Mouse (Mus musculus): ENCODE data around the gene Lce3d. TPM values are rescaled to one million over a fixed set of nuclear protein-coding genes. Genes with fewer than 3 reads are reported as not detected.

Lce3d gene
- polyA plus RNA-seq (2012; rRNA removed; ENCODE audit: low replicate concordance): not detected in 2 replicates

DNA sequence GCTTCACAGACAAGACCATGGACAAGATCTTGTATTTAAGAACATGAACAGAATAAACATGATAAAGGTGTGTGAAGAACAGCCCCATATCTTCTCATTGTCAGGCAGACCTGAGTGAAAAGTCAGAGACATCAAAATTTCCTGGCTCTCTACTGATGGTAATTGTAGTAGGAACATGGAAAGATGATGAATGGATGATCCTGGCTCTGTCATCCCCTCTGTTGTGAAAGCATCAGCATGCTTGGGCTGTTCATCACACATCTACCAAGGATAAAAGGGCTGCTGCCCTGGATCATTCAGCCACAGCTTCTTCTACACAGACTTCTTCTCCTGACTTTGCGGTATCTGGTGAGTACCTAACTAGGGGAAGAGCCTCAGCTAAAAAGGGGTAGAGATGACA, at the start of gene Lce3d:
TSS of gene Lce3d (plus strand) at position 301 of the 400 bp plus-strand sequence.

DNA sequence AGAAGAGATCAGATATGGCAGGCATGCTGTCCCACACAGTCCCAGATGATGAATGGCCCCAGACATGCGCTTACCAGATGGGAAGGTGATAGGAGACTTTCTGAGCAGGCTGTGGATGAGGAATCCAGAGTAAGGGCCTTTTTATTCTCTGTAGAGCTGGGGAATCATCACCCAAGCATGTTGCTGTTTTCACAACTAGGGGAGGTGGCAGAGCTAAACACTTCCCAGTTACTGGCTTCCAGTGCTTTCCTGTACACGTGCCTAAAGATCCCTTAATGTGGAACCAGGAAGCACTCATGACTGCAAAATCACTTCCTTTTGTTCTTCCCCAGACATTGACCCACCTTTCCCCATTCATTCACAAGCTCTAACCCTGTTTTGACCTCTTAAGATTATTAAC, 31.1 kb upstream of the Lce3d start, which contains the start of gene Lce3a:
TSS of gene Lce3a (minus strand) at position 101 of the 400 bp plus-strand sequence.

GRCm38 (mm10) chr3:92932679-92933078, 24.5 kb upstream of the Lce3d start, which contains the start of gene Lce3b:
TSS of gene Lce3b (plus strand) at chr3:92932979.

DNA sequence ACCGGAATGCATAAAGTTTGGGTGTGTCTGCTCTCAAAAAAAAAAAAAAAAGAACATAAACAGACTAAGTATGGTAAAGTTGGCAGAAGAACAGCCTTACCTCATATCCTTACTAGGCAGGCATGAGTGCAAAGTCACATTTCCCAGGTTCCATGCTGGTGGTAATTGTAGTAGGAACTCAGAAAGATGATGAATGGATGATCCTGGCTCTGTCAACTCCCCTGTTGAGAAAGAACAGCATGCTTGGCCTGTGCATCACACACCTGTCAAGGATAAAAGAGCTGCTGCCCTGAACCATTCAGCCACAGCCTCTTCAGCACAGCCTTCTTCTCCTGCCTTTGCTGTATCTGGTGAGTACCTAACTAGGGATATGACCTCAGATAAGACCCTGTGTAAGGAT, 13.0 kb upstream of the Lce3d start, which contains the start of gene Lce3c:
TSS of gene Lce3c (plus strand) at position 301 of the 400 bp plus-strand sequence.

DNA sequence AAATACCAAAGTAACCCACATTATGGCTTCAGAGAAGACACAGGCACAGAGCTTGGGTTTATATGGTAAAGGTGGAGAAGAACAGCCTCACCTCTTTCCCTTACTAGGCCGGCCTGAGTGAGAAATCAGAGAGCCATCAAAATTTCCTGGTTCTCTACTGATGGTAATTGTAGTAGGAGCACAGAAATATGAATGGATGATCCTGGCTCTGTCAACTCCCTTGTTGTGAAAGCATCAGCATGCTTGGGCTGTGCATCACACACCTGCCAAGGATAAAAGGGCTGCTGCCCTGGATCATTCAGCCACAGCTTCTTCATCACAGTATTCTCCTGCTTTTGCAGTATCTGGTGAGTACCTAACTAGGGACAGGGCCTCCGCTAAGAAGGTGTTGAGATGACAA, 9.6 kb downstream of the Lce3d start, which contains the start of gene Lce3e:
TSS of gene Lce3e (plus strand) at position 301 of the 400 bp plus-strand sequence.

DNA sequence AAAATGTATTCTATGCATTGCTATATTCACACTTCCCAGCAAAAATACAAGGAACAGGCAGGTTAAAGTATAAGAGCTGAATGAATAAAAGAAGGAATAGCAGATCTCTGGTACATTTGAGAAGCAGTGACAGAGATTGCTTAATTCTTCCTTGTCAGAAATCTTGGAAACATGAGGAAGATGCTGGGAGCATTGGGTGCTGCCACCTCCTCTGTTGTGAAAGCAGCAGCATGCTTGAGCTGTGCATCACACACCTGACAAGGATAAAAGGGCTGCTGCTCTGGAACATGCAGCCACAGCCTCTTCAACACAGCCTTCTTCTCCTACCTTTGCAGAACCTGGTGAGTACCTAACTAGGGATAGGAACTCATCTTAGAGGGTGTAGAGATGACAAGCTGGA, 34.7 kb downstream of the Lce3d start, which contains the start of gene Lce3f:
TSS of gene Lce3f (plus strand) at position 301 of the 400 bp plus-strand sequence.

Other genes starting within 250 kb of the Lce3d start
- 0.93 TPM in 1 of 2 replicates, not detected in the other for gene Lce1e, start 248.3 kb upstream of the Lce3d start, polyA plus RNA-seq (2012; rRNA removed; ENCODE audit: low replicate concordance)
- gene Lce1f, start 237.0 kb upstream of the Lce3d start, polyA plus RNA-seq (2012; rRNA removed; ENCODE audit: low replicate concordance): 0.91 TPM in 1 of 2 replicates, not detected in the other
- gene Gm38119, start 218.3 kb upstream of the Lce3d start, polyA plus RNA-seq (2012; rRNA removed; ENCODE audit: low replicate concordance): not detected in 2 replicates
- not detected in 2 replicates for gene Lce1g, start 205.1 kb upstream of the Lce3d start, polyA plus RNA-seq (2012; rRNA removed; ENCODE audit: low replicate concordance)
- gene Lce1h, start 192.3 kb upstream of the Lce3d start, polyA plus RNA-seq (2012; rRNA removed; ENCODE audit: low replicate concordance): 0.22 and 0.56 TPM in 2 replicates
- 1.3 TPM in 1 of 2 replicates, not detected in the other for gene Lce1i, start 178.5 kb upstream of the Lce3d start, polyA plus RNA-seq (2012; rRNA removed; ENCODE audit: low replicate concordance)
- 0.95 TPM in 1 of 2 replicates, not detected in the other for gene Lce1j, start 166.9 kb upstream of the Lce3d start, polyA plus RNA-seq (2012; rRNA removed; ENCODE audit: low replicate concordance)
- gene Lce1k, start 149.5 kb upstream of the Lce3d start, polyA plus RNA-seq (2012; rRNA removed; ENCODE audit: low replicate concordance): 0.76 TPM in 1 of 2 replicates, not detected in the other
- gene Kprp, start 130.1 kb upstream of the Lce3d start, polyA plus RNA-seq (2012; rRNA removed; ENCODE audit: low replicate concordance): 0.30 and 3.9 TPM in 2 replicates
- 5.9 TPM in 1 of 2 replicates, not detected in the other for gene Lce1l, start 106.1 kb upstream of the Lce3d start, polyA plus RNA-seq (2012; rRNA removed; ENCODE audit: low replicate concordance)
- 0.25 and 9.0 TPM in 2 replicates for gene 2310050C09Rik, start 87.2 kb upstream of the Lce3d start, polyA plus RNA-seq (2012; rRNA removed; ENCODE audit: low replicate concordance)
- gene Lce3a, start 31.2 kb upstream of the Lce3d start, polyA plus RNA-seq (2012; rRNA removed; ENCODE audit: low replicate concordance): not detected in 2 replicates
- not detected in 2 replicates for gene Lce3b, start 24.4 kb upstream of the Lce3d start, polyA plus RNA-seq (2012; rRNA removed; ENCODE audit: low replicate concordance)
- not detected in 2 replicates for gene Lce3c, start 12.9 kb upstream of the Lce3d start, polyA plus RNA-seq (2012; rRNA removed; ENCODE audit: low replicate concordance)
- not detected in 2 replicates for gene Lce3e, start 9.7 kb downstream of the Lce3d start, polyA plus RNA-seq (2012; rRNA removed; ENCODE audit: low replicate concordance)
- 0.30 TPM in 1 of 2 replicates, not detected in the other for gene Lce3f, start 34.8 kb downstream of the Lce3d start, polyA plus RNA-seq (2012; rRNA removed; ENCODE audit: low replicate concordance)
- gene Crct1, start 58.3 kb downstream of the Lce3d start, polyA plus RNA-seq (2012; rRNA removed; ENCODE audit: low replicate concordance): 0.85 and 11.7 TPM in 2 replicates
- 1.9 and 9.2 TPM in 2 replicates for gene Lce1m, start 61.7 kb downstream of the Lce3d start, polyA plus RNA-seq (2012; rRNA removed; ENCODE audit: low replicate concordance)
- not detected in 2 replicates for gene Gm4858, start 111.4 kb downstream of the Lce3d start, polyA plus RNA-seq (2012; rRNA removed; ENCODE audit: low replicate concordance)
- not detected in 2 replicates for gene Crnn, start 187.4 kb downstream of the Lce3d start, polyA plus RNA-seq (2012; rRNA removed; ENCODE audit: low replicate concordance)
- 0.11 and 1.8 TPM in 2 replicates for gene Flg2, start 239.9 kb downstream of the Lce3d start, polyA plus RNA-seq (2012; rRNA removed; ENCODE audit: low replicate concordance)

Data from mammary gland, adult 2 months (tissue).